Mouse (Mus musculus): ENCODE data around the gene 9930111J21Rik2. TPM values are rescaled to one million over a fixed set of nuclear protein-coding genes. Genes with fewer than 3 reads are reported as not detected.
"Not testable (repeated sequence)": the region's sequence is repeated elsewhere in the genome, so short reads cannot be mapped to it uniquely, and the experiment has no call there.

9930111J21Rik2 gene
- polyA plus RNA-seq, 1 experiment from 2014 or later = 0.27 TPM

DNA sequence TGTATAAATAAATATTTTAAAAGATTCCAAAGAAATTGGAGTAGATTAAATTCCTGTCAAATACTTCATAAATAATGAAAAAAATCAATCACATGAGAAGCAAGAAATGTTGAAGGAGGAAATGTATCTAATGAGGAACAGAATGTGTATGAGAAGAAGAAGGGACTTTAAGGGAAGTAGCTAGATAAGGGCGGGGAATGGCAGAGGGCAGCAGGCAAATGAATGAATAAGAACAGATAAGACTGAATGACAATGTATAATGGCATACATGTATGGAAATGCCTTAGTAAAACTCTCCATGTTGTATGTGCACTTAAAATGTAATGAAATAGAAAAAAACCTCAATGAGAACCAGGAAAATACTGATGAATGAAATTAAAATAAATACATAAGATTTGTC, 17.3 kb upstream of the 9930111J21Rik2 start:
- no peak for ATAC-seq (ENCODE audit: low FRiP score, low read depth)
- Histone ChIP-seq H3K36me3 (no peaks in the 10 kb centered on the region), H3K9me3 (no peaks in the 10 kb centered on the region), H3K9ac (no peak overlapping the region), H3K4me2 (replicated peaks) (no peak overlapping the region), H3K4me1 (no peaks in the 10 kb centered on the region), H3K4me3 (no peak overlapping the region), H3K27ac (no peak overlapping the region), H3K27me3 (no peaks in the 10 kb centered on the region)
- 93% methylated on average over 1 of the region's 1 CpGs for WGBS

DNA sequence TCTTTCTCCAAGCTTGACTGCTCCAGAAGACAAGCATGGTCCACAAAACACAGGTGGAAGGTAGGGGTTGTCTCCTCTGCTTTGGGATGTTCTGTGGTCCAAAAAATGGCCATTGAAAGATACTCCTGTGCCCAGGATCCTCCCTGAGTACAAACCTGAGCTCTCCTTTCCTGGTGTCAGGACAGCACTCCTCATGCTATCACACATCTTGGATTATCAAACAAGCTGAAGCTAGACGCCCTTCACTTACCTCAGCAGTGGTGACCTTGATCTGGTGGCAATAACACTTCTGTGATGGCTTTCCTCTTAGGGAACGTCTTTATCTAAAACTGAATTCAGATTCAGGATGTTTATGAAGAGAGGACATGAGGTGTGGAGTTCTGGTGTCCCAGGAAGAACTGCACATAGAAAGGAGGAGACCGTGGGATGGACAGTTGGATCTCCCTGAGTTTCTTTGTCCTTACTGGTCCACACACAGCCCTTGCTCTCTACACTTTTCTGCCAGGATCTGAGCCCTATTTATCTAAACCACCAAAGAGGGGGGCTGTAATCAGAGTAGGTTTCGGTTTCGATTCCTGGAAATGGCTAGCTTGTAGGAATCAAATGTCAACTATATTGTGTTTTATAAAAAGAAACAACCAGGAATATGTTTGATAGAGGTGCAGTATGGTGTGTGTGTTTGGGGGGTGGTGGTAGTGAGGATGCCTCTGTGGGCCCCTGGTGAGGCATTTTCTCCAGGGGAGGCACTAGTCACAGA, 12.8 kb upstream of the 9930111J21Rik2 start, which contains the start of gene Tgtp2:
Gene Tgtp2 (minus strand): TSS at position 494 of the 757 bp plus-strand sequence.
- 79% methylated on average over 5 of the region's 5 CpGs for WGBS
- not testable (repeated sequence) for ATAC-seq (ENCODE audit: low FRiP score, low read depth); H3K4me1 ChIP-seq; H3K4me2 ChIP-seq (replicated peaks); H3K9me3 ChIP-seq; H3K9ac ChIP-seq; H3K27me3 ChIP-seq; H3K27ac ChIP-seq; H3K4me3 ChIP-seq; H3K36me3 ChIP-seq

DNA sequence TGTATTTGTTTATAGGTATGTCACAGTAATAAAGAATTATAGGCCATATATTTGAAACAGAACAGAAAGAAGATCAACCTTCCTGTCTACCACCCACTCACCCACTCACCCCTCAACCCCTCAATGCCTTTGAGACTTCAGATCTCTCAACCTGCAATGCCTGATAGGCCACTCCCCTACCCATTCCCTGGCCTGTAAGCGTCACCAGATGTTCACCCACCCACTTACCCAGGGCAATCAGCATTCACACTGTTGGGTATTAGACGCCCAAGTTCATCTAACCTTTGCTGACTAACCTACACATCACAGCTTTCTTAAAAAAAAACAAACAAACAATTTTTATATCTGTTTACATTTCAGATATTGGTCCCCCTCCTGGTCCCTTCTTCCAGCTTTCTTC, 10.8 kb upstream of the 9930111J21Rik2 start:
- H3K4me1 ChIP-seq; H3K9me3 ChIP-seq; H3K27me3 ChIP-seq; H3K36me3 ChIP-seq; ATAC-seq (ENCODE audit: low FRiP score, low read depth); H3K4me2 ChIP-seq (replicated peaks); H3K9ac ChIP-seq; H3K4me3 ChIP-seq; H3K27ac ChIP-seq: not testable (repeated sequence)
- WGBS = 61% methylated on average over 2 of the region's 2 CpGs

DNA sequence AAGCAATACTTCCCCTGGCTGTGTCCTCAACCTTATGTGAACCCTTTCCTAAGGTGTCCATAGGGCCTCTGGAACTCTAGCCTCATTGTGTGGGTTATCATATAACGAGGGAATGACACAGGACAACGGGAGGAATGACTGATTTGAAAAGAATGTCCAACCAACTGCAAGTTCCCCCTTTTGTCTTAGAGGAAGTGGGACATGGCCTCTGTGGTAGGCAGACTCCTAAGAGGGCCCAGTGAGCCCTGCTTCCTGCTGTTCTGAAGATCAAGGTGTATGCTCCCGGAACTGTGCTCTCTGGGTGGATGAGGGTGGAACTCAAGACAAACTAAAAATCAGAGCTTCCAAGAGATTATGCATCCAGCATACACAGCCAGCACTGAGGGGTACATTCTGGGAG, 9.0 kb upstream of the 9930111J21Rik2 start:
- not testable (repeated sequence) for ATAC-seq (ENCODE audit: low FRiP score, low read depth); H3K9ac ChIP-seq; H3K27ac ChIP-seq; H3K4me2 ChIP-seq (replicated peaks); H3K4me3 ChIP-seq; H3K4me1 ChIP-seq; H3K27me3 ChIP-seq; H3K36me3 ChIP-seq; H3K9me3 ChIP-seq
- WGBS = 72% methylated on average over 2 of the region's 3 CpGs

DNA sequence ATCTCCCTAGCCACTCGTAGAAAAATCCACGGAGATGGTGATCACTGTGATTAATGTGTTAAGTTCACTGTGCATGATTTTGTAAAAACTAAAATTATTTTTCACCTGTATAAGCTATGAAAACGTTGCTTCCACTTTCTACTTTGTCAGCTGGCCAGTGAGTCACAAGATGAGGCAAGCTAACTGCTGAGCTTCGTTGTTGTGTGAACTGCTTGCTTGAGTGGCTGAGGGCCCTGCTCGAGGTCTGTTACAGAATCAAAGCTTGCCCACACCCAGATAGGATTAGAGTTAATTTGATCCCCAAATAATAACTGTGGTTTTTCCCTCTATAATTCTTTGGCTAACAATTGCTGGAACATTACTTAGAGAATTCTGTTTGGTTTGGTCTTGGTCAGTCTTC, 852 bp upstream of the 9930111J21Rik2 start:
- not testable (repeated sequence) for H3K4me1 ChIP-seq; H3K27me3 ChIP-seq; H3K4me3 ChIP-seq; H3K4me2 ChIP-seq (replicated peaks); H3K9me3 ChIP-seq; H3K36me3 ChIP-seq; H3K27ac ChIP-seq; ATAC-seq (ENCODE audit: low FRiP score, low read depth); H3K9ac ChIP-seq
- no CpG with 5 or more reads among the region's 5 CpGs for WGBS

DNA sequence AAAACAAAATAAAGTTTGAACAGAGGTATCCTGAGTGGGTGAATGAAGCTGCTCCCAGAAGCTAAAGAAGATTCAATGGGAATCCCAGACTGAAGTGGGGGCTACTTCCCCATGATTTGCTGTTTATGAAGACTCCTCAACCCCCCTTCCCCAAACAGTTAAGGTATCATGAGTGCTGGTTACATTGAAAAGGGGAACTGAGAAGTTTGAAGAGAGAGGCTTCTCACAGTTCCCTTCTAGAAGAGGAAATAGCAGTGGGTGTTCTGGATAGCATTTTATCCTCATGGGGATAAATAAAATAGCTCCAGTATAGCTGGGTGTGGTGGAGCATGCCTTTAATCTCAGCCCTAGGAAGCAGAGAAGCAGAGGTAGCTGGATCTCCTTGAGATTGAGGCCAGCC, 978 bp downstream of the 9930111J21Rik2 start:
- H3K36me3 ChIP-seq; H3K4me3 ChIP-seq; H3K9ac ChIP-seq; ATAC-seq (ENCODE audit: low FRiP score, low read depth); H3K9me3 ChIP-seq; H3K27me3 ChIP-seq; H3K27ac ChIP-seq; H3K4me1 ChIP-seq; H3K4me2 ChIP-seq (replicated peaks): not testable (repeated sequence)

DNA sequence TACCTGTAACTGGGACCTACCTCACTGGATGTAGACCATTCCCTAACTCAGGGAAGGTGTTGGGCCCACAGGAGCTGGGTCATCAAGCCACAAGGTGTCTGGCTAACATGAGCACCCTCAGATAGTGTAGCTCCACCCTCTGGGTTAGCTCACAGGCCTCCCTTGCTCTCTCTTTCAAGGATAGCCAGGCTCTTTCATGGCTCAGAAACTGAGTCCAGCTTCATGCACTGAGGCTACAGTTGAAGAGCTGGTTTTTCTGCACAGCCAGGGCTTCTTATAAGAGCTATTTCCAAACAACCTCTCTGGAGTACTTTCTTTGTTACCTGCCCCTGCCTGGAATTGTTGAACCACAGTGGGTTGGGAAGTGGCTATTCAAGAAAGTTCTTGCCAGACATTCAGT, 39.0 kb downstream of the 9930111J21Rik2 start:
- not testable (repeated sequence) for H3K27me3 ChIP-seq; H3K36me3 ChIP-seq; ATAC-seq (ENCODE audit: low FRiP score, low read depth); H3K9me3 ChIP-seq; H3K9ac ChIP-seq; H3K4me1 ChIP-seq; H3K27ac ChIP-seq; H3K4me2 ChIP-seq (replicated peaks); H3K4me3 ChIP-seq

DNA sequence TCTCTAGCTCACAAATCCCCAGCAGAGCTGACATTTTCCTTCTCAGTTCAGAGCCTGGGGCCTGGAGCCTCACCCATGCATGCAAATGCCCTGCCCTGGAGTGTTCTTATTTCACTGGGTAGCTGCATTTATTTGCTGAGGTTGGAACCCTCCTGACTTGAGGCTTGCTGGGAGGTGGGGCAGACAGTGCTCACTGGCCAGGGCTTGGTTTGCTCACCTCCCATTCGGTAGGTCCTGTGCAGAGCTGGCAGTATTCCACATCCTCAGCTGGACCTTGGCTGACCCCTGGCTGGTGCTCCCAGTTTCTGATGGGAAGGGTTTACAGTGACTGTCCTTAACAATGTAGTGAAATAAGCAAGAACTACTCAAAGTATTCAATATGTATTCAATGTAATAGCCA, 44.3 kb downstream of the 9930111J21Rik2 start:
- not testable (repeated sequence) for H3K4me3 ChIP-seq; H3K27ac ChIP-seq; ATAC-seq (ENCODE audit: low FRiP score, low read depth); H3K4me1 ChIP-seq; H3K36me3 ChIP-seq; H3K27me3 ChIP-seq; H3K4me2 ChIP-seq (replicated peaks); H3K9me3 ChIP-seq; H3K9ac ChIP-seq
- WGBS = 44% methylated on average over 1 of the region's 1 CpGs

DNA sequence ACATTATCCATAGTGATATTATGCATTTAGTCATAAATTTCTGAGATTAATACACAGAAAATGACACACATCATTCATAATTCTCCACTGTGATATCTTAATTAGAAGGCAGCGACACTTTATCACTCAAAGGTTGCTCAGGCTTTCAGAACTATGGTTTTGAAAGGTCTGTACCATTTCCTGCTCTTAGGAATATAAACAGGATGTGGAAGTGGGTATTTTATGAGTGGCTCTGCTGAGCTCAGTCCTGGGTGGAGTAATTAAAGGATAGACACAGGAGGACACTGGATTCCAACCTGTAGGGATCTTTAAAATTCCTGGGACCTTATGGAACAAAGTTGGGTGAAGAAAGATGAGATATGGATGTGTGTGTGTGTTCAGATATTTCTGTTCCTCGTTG, 44.7 kb downstream of the 9930111J21Rik2 start:
- WGBS = 64% methylated on average over 2 of the region's 2 CpGs
- not testable (repeated sequence) for H3K4me2 ChIP-seq (replicated peaks); H3K27me3 ChIP-seq; H3K36me3 ChIP-seq; H3K27ac ChIP-seq; ATAC-seq (ENCODE audit: low FRiP score, low read depth); H3K9ac ChIP-seq; H3K4me1 ChIP-seq; H3K9me3 ChIP-seq; H3K4me3 ChIP-seq

DNA sequence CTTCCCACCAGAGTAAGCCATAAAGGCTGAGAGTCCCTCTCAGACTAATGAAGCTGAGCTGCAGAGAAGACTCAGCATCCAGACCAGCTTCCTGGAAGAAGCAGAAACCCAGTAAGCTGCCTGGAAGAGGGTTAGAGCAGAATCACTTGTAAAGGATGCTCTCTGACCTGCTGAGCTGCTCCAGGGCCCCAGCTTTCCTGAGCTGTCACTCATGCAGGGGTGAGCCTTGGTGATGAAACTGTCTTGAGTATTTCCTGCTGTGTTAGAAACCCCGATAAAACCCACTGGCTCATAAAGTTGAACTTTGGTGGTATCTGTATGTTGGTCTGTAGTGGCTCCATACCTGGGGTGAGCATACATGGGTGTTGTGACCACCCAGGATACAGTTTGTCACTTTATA, 50.6 kb downstream of the 9930111J21Rik2 start:
- 75% methylated on average over 1 of the region's 1 CpGs for whole genome bisulfite sequencing
- ATAC-seq (ENCODE audit: low FRiP score, low read depth); H3K36me3 ChIP-seq; H3K27me3 ChIP-seq; H3K27ac ChIP-seq; H3K9me3 ChIP-seq; H3K4me1 ChIP-seq; H3K9ac ChIP-seq; H3K4me3 ChIP-seq; H3K4me2 ChIP-seq (replicated peaks): not testable (repeated sequence)

DNA sequence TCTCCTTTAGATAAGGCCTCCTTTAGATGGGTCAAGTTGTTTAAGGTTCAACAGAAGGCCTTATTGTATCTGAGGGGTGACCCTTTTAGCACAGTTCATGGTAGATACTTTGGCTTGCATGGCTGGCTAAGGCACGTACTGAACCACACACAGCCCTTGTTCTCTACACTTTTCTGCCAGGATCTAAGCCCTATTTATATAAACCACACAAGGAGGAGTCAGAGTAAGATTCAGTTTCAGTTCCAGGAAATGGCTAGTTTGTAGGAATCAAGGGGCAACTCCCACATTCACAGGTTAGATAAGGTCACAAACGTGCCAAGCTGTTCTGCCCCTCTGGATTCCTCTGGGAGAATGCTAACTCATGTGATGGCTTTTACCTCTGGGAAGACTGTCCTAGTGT, 57.0 kb downstream of the 9930111J21Rik2 start, which contains the start of gene Tgtp1:
Gene Tgtp1 (minus strand): TSS at position 155 of the 400 bp plus-strand sequence.
- not testable (repeated sequence) for ATAC-seq (ENCODE audit: low FRiP score, low read depth)

DNA sequence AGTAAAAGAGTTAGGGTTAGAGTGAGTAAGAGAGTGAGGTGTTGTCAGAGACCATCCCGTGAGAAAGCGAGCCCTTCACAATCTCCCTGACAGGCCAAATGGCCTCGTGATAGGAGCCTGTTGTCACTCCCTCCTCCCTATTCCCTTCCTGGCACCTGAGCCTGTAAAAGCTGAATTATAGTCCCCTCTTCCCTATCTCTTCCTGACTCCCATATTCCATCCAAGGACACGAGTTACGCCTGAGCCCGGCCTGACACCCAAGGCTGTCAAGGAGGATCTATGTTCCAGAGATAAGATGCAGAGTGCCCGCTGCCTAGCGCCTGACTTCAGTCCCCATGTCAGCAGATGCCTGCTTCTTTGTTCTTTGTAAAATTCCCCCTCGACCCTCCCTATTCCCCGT, 57.7 kb downstream of the 9930111J21Rik2 start:
- ATAC-seq (ENCODE audit: low FRiP score, low read depth); H3K9me3 ChIP-seq; H3K4me1 ChIP-seq; H3K27ac ChIP-seq; H3K4me2 ChIP-seq (replicated peaks); H3K27me3 ChIP-seq; H3K9ac ChIP-seq; H3K4me3 ChIP-seq; H3K36me3 ChIP-seq: not testable (repeated sequence)
- 23% methylated on average over 10 of the region's 10 CpGs for WGBS

More for the DNA sequence above, 57.0 kb downstream of the 9930111J21Rik2 start, which contains the start of gene Tgtp1:
- WGBS = 51% methylated on average over 2 of the region's 2 CpGs
- H3K9ac ChIP-seq; H3K36me3 ChIP-seq; H3K27me3 ChIP-seq; H3K4me3 ChIP-seq; H3K4me1 ChIP-seq; H3K4me2 ChIP-seq (replicated peaks); H3K9me3 ChIP-seq; H3K27ac ChIP-seq: not testable (repeated sequence)
